Mouse (Mus musculus) gastrocnemius, adult 8-10 months (tissue): ENCODE measurements at regions not wholly inside any gene's neighbourhood (a gene's known extent, or its start where the extent isn't known, plus 50 kb on each side); places are given as distances from the start of the nearest gene placed in this dataset.

Experiments
- DNase-seq, 2 experiments: peaks; one replicate each; pipeline ENCODE4 v3.0.0; 2022; ENCODE audit warnings: low spot score in 2 of 2

DNA sequence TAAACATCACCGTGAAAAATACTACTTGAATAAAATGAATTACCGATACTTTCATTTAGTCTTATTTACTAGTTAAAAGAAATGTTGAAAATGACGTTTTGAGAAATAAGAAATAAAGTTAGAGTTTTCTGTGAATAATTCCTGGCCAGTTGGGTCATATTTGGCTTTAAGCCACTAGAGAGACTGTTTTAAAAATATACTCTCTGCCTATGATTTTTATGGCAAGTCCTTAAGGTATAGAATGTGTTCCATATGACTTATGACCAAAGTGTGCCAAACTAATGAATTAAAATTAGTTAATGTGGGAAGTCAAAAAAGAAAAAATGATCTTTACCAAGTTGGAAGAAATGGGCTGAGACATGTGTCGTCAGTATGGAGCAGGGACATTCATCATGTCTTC is 354.2 kb upstream of the Col3a1 start:
- no peak for DNase-seq

DNA sequence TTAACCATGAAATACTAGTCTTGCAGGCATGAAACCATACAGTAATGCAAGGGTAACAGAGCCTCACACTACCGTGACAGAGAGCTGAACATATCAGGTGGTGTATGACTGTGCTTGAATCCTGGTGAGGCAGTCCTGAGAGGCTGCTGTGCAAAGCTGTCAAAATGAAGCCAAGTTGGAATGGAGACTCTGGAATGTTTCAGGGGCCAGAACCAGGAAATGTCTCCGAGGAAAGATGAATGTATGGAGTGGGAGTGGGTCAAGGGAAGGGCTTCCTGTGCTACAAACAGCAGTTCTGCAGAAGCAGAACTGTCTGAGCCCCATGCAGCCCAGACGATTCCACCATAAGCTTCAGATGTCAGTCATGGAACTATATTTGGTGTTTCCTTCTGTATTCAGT is 324.2 kb upstream of the Col3a1 start:
- no peak for DNase-seq

DNA sequence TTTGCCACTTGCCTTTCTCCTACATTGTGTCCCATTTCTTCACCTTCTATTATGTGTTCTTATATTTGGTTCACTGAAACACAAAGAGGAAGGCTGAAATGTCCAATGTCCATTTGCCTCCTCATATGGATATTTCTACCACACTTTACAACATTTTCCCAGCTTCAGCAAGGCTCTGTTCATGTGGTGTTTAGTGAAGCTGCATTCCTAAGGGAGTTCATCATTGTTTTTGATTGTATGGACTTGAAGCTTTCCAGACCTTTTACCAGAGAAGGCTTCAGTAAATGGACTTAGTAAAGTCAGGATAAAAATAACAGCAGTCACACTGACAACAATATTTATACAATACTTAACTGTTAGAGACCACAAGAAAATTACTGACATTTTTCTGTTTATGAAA is 290.8 kb upstream of the Col3a1 start:
- DNase-seq = no peak

DNA sequence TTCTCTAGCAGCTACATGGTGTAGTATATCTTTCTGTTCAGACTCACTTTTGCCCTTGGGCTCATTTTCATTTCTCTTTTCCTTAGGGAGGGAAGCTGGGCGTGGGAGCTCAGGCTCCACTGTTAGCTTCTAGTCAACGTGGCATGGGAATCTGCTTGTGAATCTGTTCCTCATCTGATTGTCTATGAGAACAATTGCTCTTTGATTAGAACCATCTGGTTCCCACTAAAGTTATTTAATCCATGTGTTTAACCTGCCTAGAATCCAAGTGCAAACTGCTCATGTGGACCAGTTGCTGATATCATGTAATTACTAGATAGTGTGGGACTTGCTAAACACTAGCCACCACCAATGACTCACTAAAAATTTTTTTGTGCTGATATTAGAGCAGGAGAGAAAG is 290.1 kb upstream of the Col3a1 start:
- DNase-seq = peak in 1 of 2 experiments; percentile 15

- DNase-seq = peak; percentile 48 to 71
Measured at GRCm38 (mm10) chr1:45022146-45022841, 289.0 kb upstream of the Col3a1 start.

- DNase-seq = no peak
Measured at GRCm38 (mm10) chr1:45023336-45023735, 288.0 kb upstream of the Col3a1 start.

DNA sequence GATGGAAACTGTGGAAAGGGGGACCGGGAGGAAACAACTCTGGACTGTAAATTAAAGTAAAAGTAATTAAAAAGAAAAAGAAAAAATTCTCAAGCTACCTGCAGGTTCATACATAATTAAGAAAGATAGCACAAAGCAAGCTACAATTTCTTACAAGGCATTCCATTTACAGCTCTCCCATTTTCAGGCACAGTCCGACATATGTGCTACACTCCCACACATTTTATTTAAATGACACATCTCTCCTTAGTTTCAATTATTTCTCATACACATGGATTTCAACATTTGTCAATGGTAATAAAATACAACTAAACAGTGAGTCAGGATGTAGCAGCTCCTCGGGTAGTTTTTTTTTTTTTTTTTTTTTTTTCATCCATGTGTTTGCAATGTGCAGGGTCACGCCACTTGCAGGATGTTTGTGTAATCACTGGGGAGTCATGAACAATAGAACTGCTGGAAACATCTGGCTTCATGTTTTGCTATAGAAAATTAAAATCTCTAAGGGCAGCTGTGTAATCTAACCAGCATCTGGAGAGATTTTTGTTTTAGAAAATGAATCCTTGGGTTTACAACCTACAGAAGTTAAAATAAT is 279.8 kb upstream of the Col3a1 start:
- no peak for DNase-seq

DNA sequence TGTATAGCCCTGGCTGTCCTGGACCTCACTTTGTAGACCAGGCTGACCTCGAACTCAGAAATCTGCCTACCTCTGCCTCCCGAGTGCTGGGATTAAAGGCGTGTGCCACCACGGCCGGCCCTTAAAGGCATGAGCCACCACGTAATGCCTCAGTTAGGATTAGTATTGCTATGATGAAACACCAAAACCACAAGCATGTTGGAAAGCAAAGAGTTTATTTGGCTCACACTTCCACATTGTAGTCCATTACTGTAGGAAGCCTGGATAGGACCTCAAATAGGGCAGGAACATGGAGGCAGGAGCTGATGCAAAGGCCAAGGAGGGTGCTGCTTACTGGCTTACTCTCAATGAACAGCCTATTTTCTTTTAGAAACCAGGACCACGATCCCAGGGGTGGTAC is 278.0 kb upstream of the Col3a1 start:
- no peak for DNase-seq

- DNase-seq = no peak
Measured at GRCm38 (mm10) chr1:45041328-45041727, 270.0 kb upstream of the Col3a1 start.

DNA sequence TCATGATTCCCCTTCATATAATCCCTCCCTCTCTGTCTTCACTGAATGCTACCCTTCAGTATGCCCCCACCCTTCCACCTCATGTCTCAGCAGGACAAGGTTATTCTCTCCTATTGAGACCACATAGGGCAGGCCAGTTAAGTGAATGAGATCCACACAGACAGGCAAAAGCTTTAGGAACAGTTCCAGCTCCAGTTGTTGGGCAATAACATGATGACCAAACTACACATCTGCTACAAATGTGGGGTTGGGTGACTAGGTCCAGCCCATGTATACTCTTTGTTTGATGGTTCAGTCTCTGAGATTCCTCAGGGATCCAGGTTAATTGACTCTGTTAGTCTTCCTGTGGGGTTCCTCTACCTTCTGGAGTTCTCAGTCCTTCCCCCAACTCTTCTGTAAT is 269.5 kb upstream of the Col3a1 start:
- no peak for DNase-seq

DNA sequence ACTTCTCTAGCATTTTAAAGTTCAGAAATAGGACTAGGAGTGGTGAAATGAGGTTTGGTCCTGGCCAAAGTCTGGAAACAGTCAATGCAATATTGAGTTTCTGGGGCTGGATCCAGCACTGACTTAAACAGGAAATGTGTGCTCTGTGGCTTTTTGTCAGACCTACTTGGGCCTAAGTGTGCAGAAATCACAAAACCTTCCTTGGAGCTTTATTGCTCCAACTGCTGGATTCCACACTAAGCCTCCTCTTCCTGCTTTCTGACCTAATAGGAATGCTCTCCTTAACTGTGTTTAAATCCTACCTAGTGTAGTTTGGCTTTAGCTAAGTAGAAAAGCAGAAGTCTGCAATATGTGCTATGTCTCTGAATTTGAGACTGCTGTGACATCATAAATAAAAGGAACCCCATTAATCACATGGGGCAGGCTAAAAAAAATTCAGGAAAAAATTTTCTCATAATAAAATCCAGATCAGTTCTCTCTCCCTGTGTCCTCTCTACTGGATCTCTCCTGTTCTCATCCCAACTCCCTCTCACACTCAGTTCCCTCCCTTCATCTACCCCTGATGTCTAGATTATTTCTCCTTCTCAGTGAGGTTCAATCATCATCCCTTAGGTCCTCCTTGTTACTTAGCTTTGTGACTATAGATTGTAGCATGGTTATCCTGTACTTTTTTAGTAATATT is 268.0 kb upstream of the Col3a1 start:
- peak in 1 of 2 experiments; percentile 3 for DNase-seq

- DNase-seq = no peak
Measured at GRCm38 (mm10) chr1:45090841-45091535, 220.3 kb upstream of the Col3a1 start.

- no peak for DNase-seq
Measured at GRCm38 (mm10) chr1:45100966-45101365, 210.4 kb upstream of the Col3a1 start.

DNA sequence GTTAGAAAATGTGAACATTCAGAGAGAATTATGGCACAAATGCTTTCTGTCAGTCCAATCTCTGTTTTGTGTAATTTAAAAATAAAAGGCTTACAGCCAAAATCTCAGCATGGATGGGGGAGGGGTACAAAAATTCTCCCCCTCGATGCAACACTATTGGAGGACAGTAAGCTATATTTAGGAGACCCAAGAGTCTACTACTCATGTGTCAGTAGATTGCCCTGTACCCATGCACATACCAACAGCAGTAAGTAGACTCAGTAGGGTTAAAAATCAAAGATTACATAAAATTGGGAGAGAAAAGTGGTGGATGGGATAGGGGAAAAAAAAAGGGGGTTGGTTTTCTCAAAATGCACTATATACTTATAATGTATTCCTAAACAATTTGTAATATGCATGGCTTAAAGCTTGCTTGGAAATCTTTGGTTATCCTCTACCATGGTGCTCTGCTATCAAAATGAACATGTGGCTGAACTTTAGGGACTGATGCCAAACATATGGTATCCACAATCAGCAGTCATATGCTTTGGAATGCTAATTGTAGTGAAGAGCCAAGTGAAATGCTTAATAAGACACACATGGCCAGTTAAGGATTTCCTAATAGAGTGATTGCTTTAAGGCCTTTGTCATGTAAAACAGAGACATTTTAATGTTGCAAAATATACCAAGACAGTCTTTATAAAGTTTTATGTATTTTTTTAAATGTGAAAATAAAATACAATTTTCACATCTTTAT is 194.8 kb upstream of the Col3a1 start:
- DNase-seq = no peak

GRCm38 (mm10) chr1:45135152-45135714 is 176.1 kb upstream of the Col3a1 start:
- no peak for DNase-seq

- DNase-seq = no peak
Measured at GRCm38 (mm10) chr1:45147019-45147418, 164.3 kb upstream of the Col3a1 start.

GRCm38 (mm10) chr1:45181632-45182031 is 129.7 kb upstream of the Col3a1 start:
- DNase-seq = no peak

DNA sequence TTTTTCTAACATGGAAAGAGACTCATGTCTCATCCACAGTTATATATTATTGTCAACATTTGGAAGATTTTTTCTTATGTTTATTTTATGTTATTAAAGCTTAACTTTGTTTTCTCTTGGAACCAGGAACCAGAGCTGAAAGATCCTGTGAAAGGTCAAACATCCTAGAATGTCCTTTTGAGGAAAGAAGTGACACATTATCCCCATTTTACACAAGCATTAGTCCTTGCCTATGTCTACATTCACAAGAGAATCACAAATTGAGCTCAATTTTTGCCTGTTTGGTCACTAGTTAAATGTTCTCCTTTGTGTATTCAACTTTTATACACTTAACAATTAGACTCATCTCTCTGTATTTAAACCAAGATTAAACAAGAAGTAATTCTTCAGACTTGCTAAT is 126.0 kb upstream of the Col3a1 start:
- DNase-seq = no peak

- no peak for DNase-seq
Measured at GRCm38 (mm10) chr1:45207926-45208325, 103.4 kb upstream of the Col3a1 start.

DNA sequence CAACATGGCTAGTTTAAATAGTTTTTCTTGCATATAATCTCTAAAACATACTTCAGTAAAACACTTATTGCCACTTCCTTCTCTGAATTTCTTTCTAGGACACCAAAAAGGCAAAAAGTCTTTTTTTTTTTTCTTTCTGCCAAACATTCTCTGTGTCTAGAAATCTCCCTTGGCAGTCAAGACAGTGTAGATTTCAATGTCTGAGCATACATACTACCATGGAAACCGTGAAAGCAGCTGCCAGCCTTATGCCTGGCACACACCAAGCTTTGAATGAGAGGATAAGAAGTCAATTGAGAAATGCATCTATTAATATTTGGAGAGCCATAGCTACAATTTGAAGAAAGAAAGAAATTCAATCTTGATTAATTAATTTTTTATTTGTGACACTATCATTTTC is 95.1 kb upstream of the Col3a1 start:
- DNase-seq = no peak
